Mouse (Mus musculus) heart, adult 2 months (tissue): ENCODE results near the gene Acot6.

Experiments
- CTCF ChIP-seq: fragments of 200-600 bp; IDR thresholded peaks from 2 replicates; pipeline ENCODE4 v1.8.1; 2022; ENCODE audit warnings: antibody characterized with exemption, mild to moderate bottlenecking, moderate library complexity
- EP300 ChIP-seq: fragments of 200-500 bp; IDR thresholded peaks from 2 replicates; pipeline ENCODE4 v1.6.1; 2011; ENCODE audit warnings: low read depth, low read length, control low read depth; ENCODE audit not compliant: insufficient read depth
- POLR2A ChIP-seq: fragments of 200-500 bp; IDR thresholded peaks from 2 replicates; pipeline ENCODE4 v1.6.1; 2011; ENCODE audit warnings: mild to moderate bottlenecking, low read depth, low read length, control low read depth; ENCODE audit not compliant: insufficient read depth

DNA sequence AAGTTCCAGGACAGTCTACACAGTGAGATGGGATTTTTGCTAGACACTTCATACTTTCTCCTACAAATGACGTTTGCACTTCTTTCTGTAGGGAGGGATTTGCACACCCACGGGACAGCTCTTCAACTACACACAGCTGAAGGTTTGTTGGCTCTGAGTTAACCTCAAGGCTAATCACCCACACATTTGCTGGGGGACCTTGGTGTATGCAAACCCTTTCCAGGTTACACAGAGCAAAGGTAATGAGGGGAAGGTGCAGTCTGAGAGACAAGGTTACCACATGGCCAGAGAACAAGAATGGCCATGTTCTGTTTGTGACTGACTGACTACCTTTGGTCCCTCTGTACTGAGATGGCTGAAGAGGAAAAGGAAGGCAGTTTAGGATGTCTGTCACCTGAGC is 16.6 kb upstream of the Acot6 start:
- TF ChIP-seq POLR2A (no peak), CTCF (no peak), EP300 (no peak)
